Mouse (Mus musculus) adipocyte (in vitro differentiated cells): ENCODE measurements around the gene Tbc1d4.

Experiments used
- DNase-seq: peaks from one replicate; pipeline ENCODE4 v3.0.0-alpha.2; 2016; ENCODE audit warnings: low spot score

Tbc1d4 gene

GRCm38 (mm10) chr14:101530455-101530854 lies 78.5 kb downstream of the Tbc1d4 start:
- peak; percentile 64 for DNase-seq

DNA sequence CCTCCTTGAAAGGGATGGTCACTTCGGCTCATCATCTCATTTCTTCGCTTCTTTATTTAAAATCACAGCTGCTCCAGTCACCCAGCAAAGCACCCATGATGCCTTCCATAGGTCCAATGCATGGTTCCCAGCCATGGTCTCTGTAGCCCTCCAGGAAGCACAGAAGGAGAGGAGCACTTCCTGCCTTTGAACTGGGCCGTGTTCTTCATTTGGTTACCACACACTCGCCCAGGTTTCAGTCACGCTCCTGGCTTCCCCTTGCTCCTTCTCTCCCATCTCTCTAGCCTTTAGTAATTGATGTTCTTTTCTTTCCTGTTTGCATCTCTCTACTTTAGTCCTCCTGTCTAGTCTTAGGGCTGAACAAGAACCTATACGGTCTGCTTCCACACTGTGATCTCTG lies 79.8 kb downstream of the Tbc1d4 start:
- no peak for DNase-seq

- DNase-seq = peak; percentile 61
Measured at GRCm38 (mm10) chr14:101527420-101527996, 81.5 kb downstream of the Tbc1d4 start.

GRCm38 (mm10) chr14:101526478-101526877 lies 82.5 kb downstream of the Tbc1d4 start:
- no peak for DNase-seq

- DNase-seq = no peak
Measured at GRCm38 (mm10) chr14:101519964-101520363, 89.0 kb downstream of the Tbc1d4 start.

DNA sequence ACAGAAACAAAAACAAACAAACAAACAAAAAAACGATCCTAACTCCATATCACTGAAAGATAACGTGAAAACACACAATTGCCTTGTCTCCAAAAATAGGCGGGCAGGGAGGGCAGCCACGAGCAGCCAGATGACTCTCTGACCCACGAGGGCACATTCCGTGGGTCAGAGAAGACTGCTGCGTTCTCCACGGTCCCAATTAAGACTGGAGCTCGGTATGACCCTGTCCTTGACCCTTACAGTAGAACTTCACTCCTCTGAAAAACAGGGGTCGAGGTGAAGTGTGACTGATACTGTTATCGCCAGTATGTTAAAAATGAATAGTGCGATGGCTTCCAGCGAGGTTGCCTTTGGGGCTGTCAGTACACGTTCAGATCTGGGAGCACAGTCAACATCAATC lies 90.7 kb downstream of the Tbc1d4 start:
- DNase-seq = no peak

DNA sequence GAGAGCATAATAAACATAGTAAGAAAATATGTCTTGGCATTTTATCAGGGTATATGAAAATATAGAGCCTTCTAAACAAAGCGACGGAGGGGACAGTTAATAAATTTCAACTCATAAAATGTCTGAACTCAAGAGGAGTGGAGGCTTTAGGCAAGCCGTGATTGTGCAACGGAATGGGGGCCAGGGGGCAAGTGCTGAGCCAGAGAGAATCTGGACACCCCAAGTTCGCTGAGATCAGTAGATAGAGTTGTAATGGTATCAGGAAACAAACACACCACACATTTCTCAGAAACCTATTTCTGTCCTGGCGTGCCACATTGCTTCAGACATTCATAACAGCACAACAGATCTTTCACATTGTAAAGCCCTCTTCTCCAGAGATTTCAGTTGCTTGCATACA lies 91.2 kb downstream of the Tbc1d4 start:
- DNase-seq = peak; percentile 64

DNA sequence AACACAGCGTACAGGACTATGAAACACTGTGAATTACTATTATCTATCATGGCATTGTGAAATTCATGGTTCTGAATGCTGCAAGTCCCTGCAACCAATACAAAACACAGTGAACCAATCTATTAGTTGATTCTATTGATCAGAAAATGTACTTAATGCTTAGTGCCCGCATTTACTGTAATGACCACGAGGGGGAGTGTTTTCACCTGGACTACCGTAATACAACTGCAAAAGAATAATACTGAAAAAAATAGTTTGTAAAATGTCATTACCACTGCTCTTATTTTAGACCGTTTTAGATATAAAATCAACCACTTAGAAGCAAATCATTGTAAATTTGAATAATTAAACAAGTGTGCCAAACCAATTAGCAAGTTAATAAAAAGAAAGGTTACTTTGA lies 91.7 kb downstream of the Tbc1d4 start:
- DNase-seq = peak; percentile 67

DNA sequence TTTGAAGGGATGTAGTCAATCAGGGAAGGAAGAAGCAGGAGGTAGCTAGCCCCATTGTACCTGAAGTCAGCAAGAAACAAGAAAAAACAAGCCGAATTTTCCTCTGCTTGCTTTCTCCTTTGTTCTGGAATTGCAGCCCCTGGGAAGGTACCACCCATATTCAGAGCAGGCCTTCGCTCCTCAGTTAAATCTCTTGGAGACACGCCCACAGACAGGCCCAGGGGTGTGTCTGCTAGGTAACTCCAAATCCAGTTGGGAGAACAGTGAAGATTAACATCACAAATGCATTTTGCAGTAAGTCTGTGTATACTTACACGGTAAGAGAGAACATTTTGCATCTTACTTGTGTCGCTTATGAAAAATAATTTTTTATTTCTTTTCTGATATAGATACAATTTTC lies 92.1 kb downstream of the Tbc1d4 start:
- no peak for DNase-seq

- no peak for DNase-seq
Measured at GRCm38 (mm10) chr14:101516031-101516430, 93.0 kb downstream of the Tbc1d4 start.

- DNase-seq = no peak
Measured at GRCm38 (mm10) chr14:101515271-101515670, 93.7 kb downstream of the Tbc1d4 start.

DNA sequence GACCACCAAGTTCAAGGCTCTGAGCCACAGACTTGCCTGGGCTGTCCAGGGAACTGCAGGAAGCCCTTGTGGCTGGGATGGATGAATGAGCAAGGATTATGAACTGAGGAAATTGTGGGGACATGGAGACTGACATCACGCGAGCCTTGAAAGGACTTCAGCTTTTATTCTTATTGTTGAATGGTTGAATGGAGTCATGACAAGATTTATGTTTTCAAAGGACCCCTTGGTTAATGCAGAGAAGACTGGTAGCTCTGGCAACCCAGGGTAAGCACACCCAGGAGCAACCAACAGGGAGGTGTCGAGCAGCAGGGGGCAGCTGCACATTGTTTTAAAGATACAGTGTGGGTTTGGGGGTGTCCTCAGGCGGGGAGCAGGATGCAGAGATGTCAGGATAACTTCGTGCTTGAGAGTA lies 94.4 kb downstream of the Tbc1d4 start:
- no peak for DNase-seq

GRCm38 (mm10) chr14:101513163-101513562 lies 95.8 kb downstream of the Tbc1d4 start:
- DNase-seq = no peak

DNA sequence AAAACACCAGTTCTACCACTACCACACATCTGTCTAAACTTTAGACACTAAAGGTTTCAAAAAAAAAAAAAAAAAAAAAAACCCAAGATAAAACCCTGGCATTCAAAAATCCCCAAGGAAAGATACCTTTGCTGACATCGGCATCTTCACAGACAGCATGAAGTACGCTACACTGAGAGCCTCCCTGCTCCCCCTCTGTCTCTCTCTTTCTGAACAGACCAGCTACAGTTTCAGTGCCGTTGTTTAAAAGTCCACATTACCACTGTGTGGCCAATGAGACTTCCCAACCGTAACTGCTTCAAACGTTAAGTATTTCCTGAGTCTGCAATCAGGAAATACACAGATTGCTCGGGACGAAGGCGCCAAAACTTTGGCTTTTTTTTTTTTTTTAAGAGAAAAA lies 97.6 kb downstream of the Tbc1d4 start:
- no peak for DNase-seq

DNA sequence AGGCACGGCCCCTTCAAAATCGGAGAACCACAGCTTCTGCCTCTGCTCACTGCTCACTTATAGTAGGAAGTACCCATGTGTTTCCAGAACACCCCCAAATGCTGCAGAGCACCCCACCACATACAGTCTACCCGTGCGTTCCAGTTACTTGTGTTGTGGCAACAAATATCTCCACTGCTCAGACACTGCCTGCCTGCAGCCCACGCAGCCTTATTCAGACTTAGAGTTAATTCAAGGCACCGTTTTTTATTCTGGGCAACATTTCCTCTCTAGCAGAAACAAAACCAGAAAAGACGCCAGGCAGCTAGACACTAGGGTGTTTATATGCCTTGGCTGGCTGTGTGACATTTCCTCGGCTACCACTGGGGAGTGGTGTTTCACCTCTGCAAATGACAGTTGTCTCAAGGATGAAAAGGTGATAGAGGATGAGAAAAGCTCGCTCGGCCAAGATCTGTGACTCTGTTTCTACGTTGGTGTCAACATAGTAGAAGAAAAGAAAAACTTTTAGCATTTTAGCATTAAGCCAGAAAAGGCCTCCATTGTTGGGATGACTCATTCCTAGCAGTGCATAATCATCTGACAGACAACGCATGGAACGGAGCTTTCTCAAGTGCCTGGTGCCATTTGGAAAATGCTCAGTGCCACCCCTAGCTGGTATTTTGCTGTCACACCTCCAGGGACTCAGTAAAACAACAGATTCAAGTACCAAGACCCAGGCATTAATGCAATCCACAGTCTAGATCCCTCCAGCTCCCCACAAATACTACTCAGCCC lies 98.3 kb downstream of the Tbc1d4 start:
- no peak for DNase-seq

- no peak for DNase-seq
Measured at GRCm38 (mm10) chr14:101509759-101510158, 99.2 kb downstream of the Tbc1d4 start.

DNA sequence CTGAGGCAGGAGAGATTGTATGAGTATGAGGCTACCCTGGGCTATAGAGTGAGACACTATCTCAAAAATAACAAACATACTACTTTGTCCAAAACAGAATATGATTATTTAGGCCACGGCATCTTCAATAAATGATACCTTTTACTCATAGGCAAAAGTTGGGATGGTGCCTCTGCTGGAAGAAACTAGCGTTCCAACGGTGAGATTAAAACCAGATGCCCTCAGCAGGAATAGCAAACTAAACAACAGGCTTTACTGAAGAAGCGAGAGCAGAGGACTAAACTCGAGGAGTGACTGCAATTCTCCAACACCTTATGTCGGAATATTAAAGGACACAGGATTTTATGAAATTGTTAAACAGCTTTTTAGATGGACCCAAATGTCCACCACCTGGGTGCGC lies 101.0 kb downstream of the Tbc1d4 start:
- no peak for DNase-seq

DNA sequence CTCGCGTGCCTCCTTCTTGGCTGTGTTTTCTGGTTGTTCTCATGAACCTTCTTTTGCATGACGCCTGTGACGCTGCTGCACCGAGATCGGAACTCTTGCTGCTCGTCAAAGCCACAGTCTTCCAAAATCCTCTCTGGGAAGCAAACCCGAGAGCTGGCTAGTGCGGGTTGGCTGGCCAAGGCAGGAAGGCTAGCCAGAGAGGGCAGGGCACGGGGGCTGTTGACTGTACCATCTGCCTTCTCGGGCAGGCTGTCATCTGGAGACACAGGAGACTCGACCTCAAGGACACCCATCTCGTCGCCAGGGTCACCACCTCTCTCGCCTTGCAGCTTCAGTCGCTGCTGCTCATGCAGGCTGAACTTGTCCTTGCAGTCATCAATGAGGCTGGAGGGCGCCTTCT lies 101.8 kb downstream of the Tbc1d4 start:
- no peak for DNase-seq

- DNase-seq = no peak
Measured at GRCm38 (mm10) chr14:101505805-101506204, 103.2 kb downstream of the Tbc1d4 start.

DNA sequence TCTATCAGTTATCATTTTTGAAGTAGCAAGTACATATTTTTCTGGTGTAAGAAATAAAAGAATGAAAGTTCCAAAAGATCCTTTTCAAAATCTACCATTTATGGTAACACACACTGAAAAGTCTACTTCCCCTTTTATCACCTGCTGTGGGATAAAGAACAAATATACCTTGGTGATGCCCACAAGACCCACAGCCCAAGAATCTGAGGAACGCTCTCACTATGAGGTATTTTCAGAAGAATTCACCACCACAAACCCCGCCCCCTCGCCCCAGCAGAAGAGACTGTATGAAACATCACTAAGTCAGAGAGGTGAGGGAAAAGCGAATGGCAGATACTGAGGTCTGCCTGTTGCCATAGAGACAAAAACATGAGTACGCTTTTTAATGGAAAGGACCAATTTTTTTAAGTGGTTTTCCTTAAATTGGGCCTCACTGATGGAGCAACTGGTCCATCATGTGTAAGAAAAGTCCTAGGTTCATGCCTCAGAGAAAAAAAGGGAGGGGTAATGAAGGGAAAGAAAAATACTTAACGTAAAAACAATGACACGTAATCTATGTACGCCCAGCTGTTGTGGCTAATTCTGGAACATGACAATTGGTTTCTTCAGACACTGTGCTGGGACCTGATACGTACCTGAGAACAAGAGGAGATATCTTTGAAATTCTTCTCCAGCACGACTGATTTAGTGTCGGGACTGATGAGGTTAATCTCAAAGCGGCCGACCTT lies 104.4 kb downstream of the Tbc1d4 start:
- no peak for DNase-seq

DNA sequence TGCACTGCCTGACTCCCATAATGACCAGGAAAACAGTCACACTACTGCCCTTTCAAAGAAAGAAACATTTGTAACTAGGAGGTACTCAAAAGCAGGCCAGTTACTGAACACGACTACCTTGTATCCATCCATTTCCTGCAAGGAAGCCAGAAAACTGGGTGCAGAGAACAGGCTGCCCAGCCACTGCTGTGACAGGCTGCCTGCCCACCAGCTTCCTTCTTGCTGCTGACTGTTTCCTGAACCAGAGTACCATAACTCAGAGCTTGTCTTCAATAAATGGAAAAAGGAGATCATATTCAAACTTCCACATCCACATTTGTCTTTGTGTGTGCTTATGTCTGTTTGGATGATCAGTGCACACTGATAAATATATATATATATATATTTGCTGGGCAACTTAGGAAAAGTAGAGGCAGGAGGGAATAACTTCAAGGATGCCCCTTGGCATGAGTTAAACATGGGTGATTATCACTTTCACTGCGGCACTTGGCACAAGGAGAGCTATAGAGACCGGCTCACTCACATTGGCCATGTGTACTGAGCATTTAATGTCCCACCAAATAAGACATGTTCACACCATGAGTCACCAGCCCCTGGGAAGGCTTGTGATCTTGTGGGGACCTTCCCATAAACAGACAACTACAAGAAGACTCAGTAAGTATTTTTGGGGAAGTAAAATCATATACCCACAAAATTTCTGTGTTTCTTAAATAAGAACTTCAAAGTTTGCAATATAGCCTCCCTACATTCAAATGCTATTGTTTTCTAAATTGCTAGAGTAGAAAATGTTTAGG lies 105.6 kb downstream of the Tbc1d4 start:
- DNase-seq = no peak

DNA sequence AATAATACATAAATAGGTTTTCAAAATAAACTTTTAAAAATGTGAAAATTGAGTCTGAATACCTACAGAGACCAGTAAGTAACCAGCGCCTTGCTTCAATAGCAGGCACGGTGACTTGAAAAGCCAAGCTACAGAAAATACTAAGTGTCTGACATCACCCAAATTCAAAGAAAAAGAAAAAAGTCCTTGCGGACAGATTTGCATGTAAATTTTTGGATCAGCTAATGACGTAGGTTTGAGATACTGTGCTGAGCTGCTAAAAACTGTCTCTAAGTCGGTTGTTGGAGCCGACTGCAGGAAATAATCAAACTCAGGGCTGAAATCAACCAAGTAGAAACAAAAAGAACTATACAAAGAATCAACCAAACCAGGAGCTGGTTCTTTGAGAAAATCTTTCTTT lies 107.1 kb downstream of the Tbc1d4 start:
- no peak for DNase-seq
